Comparison of ENCODE assay signal across 9 mouse cellular contexts in the genomic region with DNA sequence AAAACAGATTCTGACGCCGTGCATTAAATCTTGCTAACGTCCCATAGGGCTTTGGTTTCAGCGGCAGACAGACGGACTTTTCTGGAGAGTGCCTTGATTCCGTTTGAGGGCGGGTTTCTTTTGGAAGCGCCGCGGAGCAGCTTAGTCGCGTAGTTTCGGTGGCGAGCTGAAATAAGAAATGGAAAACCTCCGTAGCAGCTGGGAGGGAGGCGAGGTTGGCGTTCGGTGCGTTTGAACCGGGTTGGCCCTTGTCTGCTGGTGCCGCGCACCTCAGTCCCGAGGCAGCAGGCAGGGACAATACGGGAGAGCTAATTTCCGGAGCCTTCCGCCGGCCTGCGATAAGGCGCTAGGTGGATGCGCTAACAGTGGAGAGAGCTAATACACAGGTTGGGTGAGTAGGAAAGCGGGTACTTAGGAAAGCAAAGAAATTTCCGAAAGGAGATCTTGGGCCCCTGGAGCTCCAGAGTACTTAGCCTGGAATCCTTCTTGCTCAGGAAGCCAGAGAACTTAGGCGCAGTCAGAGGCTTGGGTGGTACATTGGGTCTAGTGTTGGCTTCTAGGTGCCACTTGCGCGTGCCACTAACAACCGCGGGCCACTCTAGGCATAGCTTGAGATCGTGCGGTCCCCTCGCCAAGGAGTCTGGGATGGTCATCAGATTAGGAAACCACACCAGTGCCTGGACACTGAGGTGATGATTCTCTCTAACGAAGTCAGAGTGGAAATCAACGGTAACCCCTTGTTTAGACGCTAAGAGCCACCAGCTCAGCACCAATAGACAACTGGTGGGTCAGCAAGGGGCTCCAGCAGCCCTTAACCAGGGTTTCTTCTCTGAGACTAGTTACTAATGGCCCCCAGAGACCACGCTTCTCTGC. TPM values are rescaled to one million over a fixed set of nuclear protein-coding genes. Genes with fewer than 3 reads are reported as not detected.
A peak's percentile ranks its signal among the peaks of the same experiment; 100 is the strongest.
DNase-seq lines count a peak whose midpoint lies in the region; ATAC-seq and TF ChIP-seq lines count a peak whose summit lies in the region.
"Had no signal": no experiment of that assay in that cellular context is flagged by ENCODE, and none has a peak within 500 bp of the region (broad histone marks: within the 10 kb centered on the region; RNA-seq: fewer than 3 reads in every experiment).

No protein-coding gene starts in this region.

- ATAC-seq in lung, embryonic 14.5 days (ENCODE audit: insufficient read depth): no peak
- no peak for ATAC-seq in embryonic facial prominence, embryonic 14.5 days (ENCODE audit: low read depth)
- no peak for ATAC-seq in hindbrain, postnatal 0 days
- no peak for ATAC-seq in midbrain, embryonic 11.5 days (ENCODE audit: low FRiP score)
- no peak for ATAC-seq in frontal cortex, adult (ENCODE audit: low TSS enrichment)

- H3K27me3 ChIP-seq in lung, embryonic 14.5 days (ENCODE audit: insufficient read depth, low read length): peaks cover 84% of the 10 kb centered on the region
- H3K27me3 ChIP-seq in embryonic facial prominence, embryonic 14.5 days (replicated peaks; ENCODE audit: control insufficient read depth, insufficient read depth, low read length): peaks cover 42% of the 10 kb centered on the region
- peaks cover 61% of the 10 kb centered on the region for H3K27me3 ChIP-seq in hindbrain, postnatal 0 days (ENCODE audit: insufficient read depth, low read length)
- H3K27me3 ChIP-seq in midbrain, embryonic 11.5 days (ENCODE audit: control insufficient read depth, insufficient read depth, low read length): peaks cover 89% of the 10 kb centered on the region

- no peaks in the 10 kb centered on the region for H3K36me3 ChIP-seq in lung, embryonic 14.5 days (ENCODE audit: insufficient read depth)
- peaks cover 12% of the 10 kb centered on the region; the same call in 1 of the 2 replicates for H3K36me3 ChIP-seq in embryonic facial prominence, embryonic 14.5 days (ENCODE audit: control insufficient read depth, insufficient read depth, low read length)
- H3K36me3 ChIP-seq in hindbrain, postnatal 0 days (ENCODE audit: insufficient read depth, low read length): no peaks in the 10 kb centered on the region
- H3K36me3 ChIP-seq in midbrain, embryonic 11.5 days (ENCODE audit: control insufficient read depth, insufficient read depth, low read length): no peaks in the 10 kb centered on the region

- peak overlapping the region; percentile 48 for H3K4me2 ChIP-seq in lung, embryonic 14.5 days
- peak overlapping the region; percentile 75 for H3K4me2 ChIP-seq in embryonic facial prominence, embryonic 14.5 days (ENCODE audit: low read depth, low read length)
- peak overlapping the region; percentile 22; the same call in 1 of the 2 replicates for H3K4me2 ChIP-seq in hindbrain, postnatal 0 days (ENCODE audit: low read depth, low read length)
- peak overlapping the region; percentile 30 for H3K4me2 ChIP-seq in midbrain, embryonic 11.5 days

- no peak overlapping the region for H3K9ac ChIP-seq in lung, embryonic 14.5 days
- H3K9ac ChIP-seq in embryonic facial prominence, embryonic 14.5 days (ENCODE audit: low read depth, low read length): peak overlapping the region; percentile 99
- H3K9ac ChIP-seq in hindbrain, postnatal 0 days (replicated peaks; ENCODE audit: low read length): no peak overlapping the region
- H3K9ac ChIP-seq in midbrain, embryonic 11.5 days (ENCODE audit: low read length): no peak overlapping the region

- no peak for TF ChIP-seq CTCF in lung, embryonic 14.5 days (IDR thresholded peaks at IDR 0.05; ENCODE audit: low read depth)
- no peak for TF ChIP-seq CTCF in hindbrain, postnatal 0 days (IDR thresholded peaks at IDR 0.05; ENCODE audit: low read depth)

- H3K4me1 ChIP-seq in lung, embryonic 14.5 days (ENCODE audit: insufficient read depth): no peaks in the 10 kb centered on the region; the same call in none of the 2 replicates
- H3K4me1 ChIP-seq in embryonic facial prominence, embryonic 14.5 days (ENCODE audit: control insufficient read depth, insufficient read depth, low read length): peaks cover 24% of the 10 kb centered on the region
- peaks cover 6% of the 10 kb centered on the region; the same call in 1 of the 2 replicates for H3K4me1 ChIP-seq in hindbrain, postnatal 0 days (ENCODE audit: insufficient read depth, low read length)
- H3K4me1 ChIP-seq in midbrain, embryonic 11.5 days (ENCODE audit: control insufficient read depth, insufficient read depth, low read length): peaks cover 10% of the 10 kb centered on the region

- peak overlapping the region; percentile 25 for H3K4me3 ChIP-seq in lung, embryonic 14.5 days (ENCODE audit: low read depth, low read length)
- H3K4me3 ChIP-seq in embryonic facial prominence, embryonic 14.5 days (ENCODE audit: low read depth, low read length): peak overlapping the region; percentile 82
- H3K4me3 ChIP-seq in hindbrain, postnatal 0 days (ENCODE audit: low read length): peak overlapping the region; percentile 12
- peak overlapping the region; percentile 13; the same call in 1 of the 2 replicates for H3K4me3 ChIP-seq in midbrain, embryonic 11.5 days (ENCODE audit: low read depth, low read length)

- no peak overlapping the region for H3K27ac ChIP-seq in lung, embryonic 14.5 days (ENCODE audit: low read depth)
- H3K27ac ChIP-seq in embryonic facial prominence, embryonic 14.5 days (replicated peaks; ENCODE audit: low read depth, low read length): peak overlapping the region; percentile 100
- H3K27ac ChIP-seq in hindbrain, postnatal 0 days: no peak overlapping the region
- no peak overlapping the region for H3K27ac ChIP-seq in midbrain, embryonic 11.5 days (ENCODE audit: low read depth, low read length)
- H3K27ac ChIP-seq: macrophage had no signal

- no peaks in the 10 kb centered on the region for H3K9me3 ChIP-seq in lung, embryonic 14.5 days (ENCODE audit: low read depth, low read length)
- no peaks in the 10 kb centered on the region for H3K9me3 ChIP-seq in embryonic facial prominence, embryonic 14.5 days (ENCODE audit: control insufficient read depth, low read length)
- no peaks in the 10 kb centered on the region for H3K9me3 ChIP-seq in hindbrain, postnatal 0 days (ENCODE audit: low read length)
- H3K9me3 ChIP-seq in midbrain, embryonic 11.5 days (ENCODE audit: control insufficient read depth, low read length): no peaks in the 10 kb centered on the region

- DNase-seq in lung, embryonic 14.5 days: peak; percentile 55
- no peak for DNase-seq in lung, adult 18-20 months
- no peak for DNase-seq in embryonic facial prominence, embryonic 14.5 days (ENCODE audit: low spot score)
- DNase-seq in hindbrain, postnatal 0 days (ENCODE audit: low spot score): no peak
- peak; percentile 98 for DNase-seq in midbrain, embryonic 11.5 days (ENCODE audit: low spot score, missing footprints)
- no peak for DNase-seq in MN1 (ENCODE audit: low spot score)
- DNase-seq in urinary bladder, adult 2 months (ENCODE audit: low spot score): no peak

- 3% methylated on average over 44 of the region's 44 CpGs for WGBS in lung, embryonic 14.5 days
- 1% methylated on average over 44 of the region's 44 CpGs for WGBS in embryonic facial prominence, embryonic 14.5 days
- WGBS in hindbrain, postnatal 0 days: 3% methylated on average over 44 of the region's 44 CpGs
- 1% methylated on average over 44 of the region's 44 CpGs for WGBS in midbrain, embryonic 11.5 days

RNA-seq across cellular contexts. Expression of gene Alx4, which starts 5.1 kb away (rescaled TPM):
- 0.11 and 0.18 TPM in 2 replicates for polyA plus RNA-seq in lung, embryonic 14.5 days (2014; fragmentation: Nextera tagmentation; extraction: Ambion mirVana)
- polyA plus RNA-seq in embryonic facial prominence, embryonic 14.5 days (2014; fragmentation: Nextera tagmentation; extraction: Ambion mirVana): 8.4 and 9.0 TPM in 2 replicates
- 3.1 and 3.3 TPM in 2 replicates for total RNA-seq in hindbrain, postnatal 0 days (2014; rRNA removed)
- polyA plus RNA-seq in hindbrain, postnatal 0 days (2015; fragmentation: Nextera tagmentation; extraction: Ambion mirVana): 0.54 and 0.61 TPM in 2 replicates
- 3.9 and 4.4 TPM in 2 replicates for polyA plus RNA-seq in midbrain, embryonic 11.5 days (2014; fragmentation: Nextera tagmentation; extraction: Ambion mirVana)
- polyA plus RNA-seq in urinary bladder, adult 2 months (2012; rRNA removed): 0.19 and 0.34 TPM in 2 replicates
- polyA plus RNA-seq: macrophage had no signal

Comparison
In these comparisons a context has a peak if more than half of its experiments do, and no peak if none do; other contexts are left out.
1. DNase-seq: peak in lung, embryonic 14.5 days (single experiment) and midbrain, embryonic 11.5 days (single experiment); none in lung, adult 18-20 months (0 of 2), embryonic facial prominence, embryonic 14.5 days (single experiment), hindbrain, postnatal 0 days (single experiment), MN1 (single experiment) and urinary bladder, adult 2 months (single experiment).
2. H3K4me2 ChIP-seq: peak in every context shown above with its lines; median percentile 75 in embryonic facial prominence, embryonic 14.5 days; 48 in lung, embryonic 14.5 days; 30 in midbrain, embryonic 11.5 days; 22 in hindbrain, postnatal 0 days.
3. H3K4me3 ChIP-seq: peak in every context shown above with its lines; median percentile 82 in embryonic facial prominence, embryonic 14.5 days; 25 in lung, embryonic 14.5 days; 13 in midbrain, embryonic 11.5 days; 12 in hindbrain, postnatal 0 days.